Mouse (Mus musculus) megakaryocyte, adult 5-6 weeks (primary cell): ENCODE results near the gene Plppr3. TPM values are rescaled to one million over a fixed set of nuclear protein-coding genes. Genes with fewer than 3 reads are reported as not detected.
A peak's percentile ranks its signal among the peaks of the same experiment; 100 is the strongest.

Source experiments
- ATAC-seq: 2 replicates; pipeline ENCODE4 v1.8.0; 2016; ENCODE audit warnings: mild to moderate bottlenecking, inconsistent platforms; ENCODE audit not compliant: poor library complexity, severe bottlenecking
- total RNA-seq, 2 experiments: library from RNA; stranded (forward) in 1 of 2; stranded (reverse) in 1 of 2; fragments of 153-499, 151-499 nt in 1 of 2; fragments of 221-1000, 200-1000 nt in 1 of 2; gene quantifications; 2 replicates each; pipeline versions ENCODE4 v1.2.3 to v1.2.4; 2015 to 2017

The Plppr3 gene
- total RNA-seq, 2 experiments from 2014 or later, result 10.6 to 17.6 TPM

GRCm38 (mm10) chr10:79853860-79854795 lies 20.3 kb downstream of the Plppr3 start, which contains the start of gene Ptbp1:
Ptbp1 (plus strand) TSS chr10:79854427.
- ATAC-seq, result peak; percentile 84

GRCm38 (mm10) chr10:79853392-79853791 lies 21.0 kb downstream of the Plppr3 start:
- ATAC-seq, result no peak

- ATAC-seq, result no peak
Observed at GRCm38 (mm10) chr10:79852827-79853226, 21.6 kb downstream of the Plppr3 start.

GRCm38 (mm10) chr10:79852107-79852789 lies 22.2 kb downstream of the Plppr3 start:
- no peak for ATAC-seq

GRCm38 (mm10) chr10:79851653-79852052 lies 22.8 kb downstream of the Plppr3 start:
- no peak for ATAC-seq

- ATAC-seq, result no peak
Observed at GRCm38 (mm10) chr10:79849941-79850628, 24.3 kb downstream of the Plppr3 start.

- ATAC-seq, result no peak
Observed at GRCm38 (mm10) chr10:79846553-79846952, 27.9 kb downstream of the Plppr3 start.

- ATAC-seq, result no peak
Observed at GRCm38 (mm10) chr10:79843476-79843875, 31.0 kb downstream of the Plppr3 start.

- ATAC-seq, result no peak
Observed at GRCm38 (mm10) chr10:79842322-79842721, 32.1 kb downstream of the Plppr3 start.

- peak; percentile 54 for ATAC-seq
Observed at GRCm38 (mm10) chr10:79840644-79841551, 33.5 kb downstream of the Plppr3 start.

- no peak for ATAC-seq
Observed at GRCm38 (mm10) chr10:79840091-79840490, 34.3 kb downstream of the Plppr3 start.

- no peak for ATAC-seq
Observed at GRCm38 (mm10) chr10:79838151-79838550, 36.3 kb downstream of the Plppr3 start.

- ATAC-seq, result no peak
Observed at GRCm38 (mm10) chr10:79836918-79837317, 37.5 kb downstream of the Plppr3 start.

GRCm38 (mm10) chr10:79834769-79835398 lies 39.5 kb downstream of the Plppr3 start:
- ATAC-seq, result peak; percentile 83

- peak; percentile 41; the same call in 1 of the 2 replicates for ATAC-seq
Observed at GRCm38 (mm10) chr10:79832786-79833181, 41.6 kb downstream of the Plppr3 start.

GRCm38 (mm10) chr10:79832026-79832785 lies 42.2 kb downstream of the Plppr3 start:
- peak; percentile 31; the same call in 1 of the 2 replicates for ATAC-seq

GRCm38 (mm10) chr10:79831583-79831982 lies 42.9 kb downstream of the Plppr3 start:
- no peak for ATAC-seq

- no peak for ATAC-seq
Observed at GRCm38 (mm10) chr10:79824413-79824812, 50.0 kb downstream of the Plppr3 start.

- ATAC-seq, result no peak
Observed at GRCm38 (mm10) chr10:79823011-79823410, 51.4 kb downstream of the Plppr3 start.
